Mouse (Mus musculus) ovary, postnatal 10 days (tissue): ENCODE data around the gene Gm10392.
"Not testable (repeated sequence)": the region's sequence is repeated elsewhere in the genome, so short reads cannot be mapped to it uniquely, and the experiment has no call there.

Experiments
- DNase-seq: peaks from one replicate; pipeline ENCODE4 v3.0.0; 2022; ENCODE audit warnings: low spot score

Gm10392 gene

GRCm38 (mm10) chr11:77519043-77519442 lies at the start of gene Gm10392:
Gm10392 (minus strand) TSS chr11:77519198.
- no peak for DNase-seq

GRCm38 (mm10) chr11:77545261-77545660 lies 26.3 kb upstream of the Gm10392 start:
- DNase-seq: no peak

- no peak for DNase-seq
Observed at GRCm38 (mm10) chr11:77532202-77532846, 13.3 kb upstream of the Gm10392 start.

DNA sequence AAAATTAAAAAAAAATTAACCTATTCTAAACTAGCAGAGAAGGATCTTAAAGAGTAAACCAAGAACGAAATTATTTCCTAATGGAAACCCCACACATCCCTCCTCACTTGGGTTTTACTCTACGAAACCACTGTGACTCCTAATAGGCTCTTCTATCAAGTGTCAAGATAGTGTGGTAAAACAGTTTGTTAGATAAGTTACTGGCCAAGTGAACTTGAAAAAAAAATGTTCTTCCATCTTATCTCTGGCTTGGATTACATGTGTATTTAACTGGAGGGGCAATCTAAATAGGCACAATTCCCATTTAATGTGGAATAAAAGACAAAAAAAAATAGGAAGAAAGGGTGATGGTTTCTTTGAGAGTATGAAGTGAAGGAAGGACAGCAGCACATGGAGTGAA lies 11.9 kb upstream of the Gm10392 start:
- no peak for DNase-seq

DNA sequence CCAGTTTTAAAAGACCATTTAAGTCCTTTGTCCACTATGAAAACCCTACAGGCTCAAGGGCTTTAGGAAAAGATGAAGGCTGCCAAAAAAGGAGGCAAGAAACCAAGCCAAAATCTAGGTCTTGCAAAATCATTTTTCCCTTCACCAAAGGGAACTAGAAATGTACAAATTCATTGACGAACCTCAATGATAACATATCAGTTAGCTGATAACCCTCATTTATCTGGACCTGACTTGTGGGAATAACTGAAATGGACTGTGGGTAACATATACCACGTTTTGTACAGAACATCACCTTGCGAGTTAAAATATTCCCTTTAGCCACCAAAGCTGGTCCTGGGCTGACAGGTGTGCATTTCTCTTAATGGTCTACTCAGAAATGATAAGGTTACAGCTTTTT lies 10.6 kb upstream of the Gm10392 start:
- no peak for DNase-seq

- DNase-seq: not testable (repeated sequence)
Observed at GRCm38 (mm10) chr11:77528420-77528819, 9.4 kb upstream of the Gm10392 start.

- no peak for DNase-seq
Observed at GRCm38 (mm10) chr11:77525804-77526486, 6.9 kb upstream of the Gm10392 start.

DNA sequence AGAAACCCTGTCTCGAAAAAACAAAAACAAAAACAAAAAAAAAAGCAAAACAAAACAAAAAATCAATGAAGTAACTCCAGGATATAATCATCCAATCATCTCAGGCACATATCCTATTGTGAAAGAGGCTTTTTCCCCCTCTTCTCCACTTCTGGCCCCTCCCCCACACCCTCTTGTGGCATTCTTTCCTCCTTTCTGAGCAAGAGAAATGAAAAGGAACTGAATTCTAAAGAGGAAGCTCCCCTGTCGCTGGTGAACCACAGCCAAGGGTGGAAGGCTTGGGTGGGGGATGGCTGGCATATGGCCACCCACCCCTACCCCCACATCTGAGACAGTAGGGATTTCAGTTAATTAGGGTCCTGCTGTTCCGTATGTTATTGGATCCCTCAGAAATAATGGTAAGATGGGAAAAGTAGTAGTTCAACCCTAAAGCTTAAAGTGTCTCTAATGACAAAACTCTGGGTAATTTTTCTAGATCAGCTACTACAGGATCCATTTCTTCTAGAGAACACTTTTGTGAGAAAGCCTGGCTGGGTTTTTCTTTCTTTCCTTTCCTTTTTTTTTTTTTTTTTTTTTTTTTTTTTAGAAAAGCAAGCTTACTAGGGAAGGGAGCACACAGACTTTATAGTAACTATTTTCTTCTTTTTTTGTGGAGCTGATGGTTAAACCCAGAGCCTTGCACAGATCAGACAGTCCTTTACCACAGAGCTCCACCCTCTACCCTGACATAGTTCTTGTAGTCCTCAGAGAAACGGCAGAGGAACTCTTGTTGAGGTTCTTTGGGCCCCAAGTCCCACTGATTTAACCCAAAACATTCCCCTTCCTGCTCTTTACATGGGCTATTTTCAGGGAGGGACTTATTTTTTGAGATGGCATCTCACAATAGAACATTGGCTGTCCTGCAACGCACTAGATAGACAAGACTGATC lies 1.9 kb upstream of the Gm10392 start:
- no peak for DNase-seq

DNA sequence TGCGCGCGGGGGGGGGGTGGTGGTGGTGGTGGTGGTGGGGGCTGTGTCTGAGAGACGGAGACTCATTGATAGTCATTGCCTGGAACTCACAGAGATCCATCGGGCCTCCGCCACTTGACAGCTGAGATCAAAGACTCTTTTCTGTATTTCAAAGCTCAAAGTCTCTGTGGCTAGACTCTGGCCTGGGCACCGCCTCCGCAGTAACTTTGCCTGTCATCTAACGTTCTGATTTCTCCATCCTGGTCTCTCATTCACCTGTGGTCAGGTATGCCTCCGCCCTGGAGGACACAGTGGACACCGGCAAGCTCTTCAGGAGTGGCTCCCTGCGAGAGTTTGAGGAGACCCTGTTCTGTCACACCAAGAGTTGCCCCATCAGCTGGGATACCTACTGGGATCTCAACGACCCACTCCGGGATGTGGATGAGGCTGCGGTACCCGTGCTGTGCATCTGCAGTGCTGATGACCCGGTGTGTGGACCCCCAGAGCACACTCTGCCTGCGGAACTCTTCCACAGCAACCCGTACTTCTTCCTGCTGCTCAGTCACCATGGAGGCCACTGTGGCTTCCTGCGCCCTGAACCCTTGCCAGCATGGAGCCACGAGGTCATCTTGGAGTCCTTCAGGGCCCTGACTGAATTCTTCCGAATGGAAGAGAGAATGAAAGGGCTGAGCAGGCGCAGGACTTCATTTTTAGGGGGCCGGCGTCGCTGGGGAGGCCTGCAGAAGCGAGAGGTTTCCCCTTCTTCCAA lies 773 bp downstream of the Gm10392 start:
- DNase-seq: no peak

DNA sequence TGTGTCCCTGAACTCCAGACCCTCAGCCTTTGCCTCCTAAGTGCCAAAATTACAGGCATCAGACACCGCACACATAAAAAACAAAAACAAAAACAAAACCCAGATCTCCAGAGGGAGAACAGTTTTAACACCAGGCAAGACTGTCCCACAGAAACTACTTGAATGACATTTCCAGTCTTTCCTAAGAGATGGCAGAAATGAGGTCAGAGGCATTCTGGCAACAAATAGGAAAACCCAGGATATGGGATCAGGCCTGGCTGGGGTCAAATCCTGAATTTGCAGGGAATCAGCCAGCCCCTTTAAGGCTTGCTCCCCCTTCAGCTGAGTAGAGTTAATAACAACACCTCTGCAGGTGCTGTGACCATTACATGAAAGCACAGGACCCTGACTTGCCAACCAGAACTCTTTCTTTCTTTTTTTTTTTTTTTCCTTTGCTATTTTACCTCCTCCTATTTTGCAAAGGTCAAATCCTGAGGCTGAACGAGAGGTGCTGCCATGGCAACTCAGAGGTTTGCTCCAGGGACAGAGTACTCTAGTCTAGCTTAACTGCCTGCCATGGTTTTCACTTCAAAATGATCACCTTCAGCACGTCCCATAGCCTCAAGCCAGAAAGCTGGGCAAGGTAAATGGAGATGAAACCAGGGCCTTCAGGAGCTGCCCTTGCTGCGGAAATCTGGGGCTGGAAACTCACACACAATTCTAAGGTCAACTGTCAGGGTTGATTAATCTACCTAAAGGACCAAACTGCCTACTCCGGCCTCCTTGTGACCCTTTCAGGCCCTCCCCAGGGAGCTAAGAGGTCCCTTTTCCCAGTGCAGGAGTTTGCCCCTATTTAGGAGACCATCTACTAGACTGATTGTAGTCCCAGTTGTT lies 2.2 kb downstream of the Gm10392 start:
- no peak for DNase-seq

DNA sequence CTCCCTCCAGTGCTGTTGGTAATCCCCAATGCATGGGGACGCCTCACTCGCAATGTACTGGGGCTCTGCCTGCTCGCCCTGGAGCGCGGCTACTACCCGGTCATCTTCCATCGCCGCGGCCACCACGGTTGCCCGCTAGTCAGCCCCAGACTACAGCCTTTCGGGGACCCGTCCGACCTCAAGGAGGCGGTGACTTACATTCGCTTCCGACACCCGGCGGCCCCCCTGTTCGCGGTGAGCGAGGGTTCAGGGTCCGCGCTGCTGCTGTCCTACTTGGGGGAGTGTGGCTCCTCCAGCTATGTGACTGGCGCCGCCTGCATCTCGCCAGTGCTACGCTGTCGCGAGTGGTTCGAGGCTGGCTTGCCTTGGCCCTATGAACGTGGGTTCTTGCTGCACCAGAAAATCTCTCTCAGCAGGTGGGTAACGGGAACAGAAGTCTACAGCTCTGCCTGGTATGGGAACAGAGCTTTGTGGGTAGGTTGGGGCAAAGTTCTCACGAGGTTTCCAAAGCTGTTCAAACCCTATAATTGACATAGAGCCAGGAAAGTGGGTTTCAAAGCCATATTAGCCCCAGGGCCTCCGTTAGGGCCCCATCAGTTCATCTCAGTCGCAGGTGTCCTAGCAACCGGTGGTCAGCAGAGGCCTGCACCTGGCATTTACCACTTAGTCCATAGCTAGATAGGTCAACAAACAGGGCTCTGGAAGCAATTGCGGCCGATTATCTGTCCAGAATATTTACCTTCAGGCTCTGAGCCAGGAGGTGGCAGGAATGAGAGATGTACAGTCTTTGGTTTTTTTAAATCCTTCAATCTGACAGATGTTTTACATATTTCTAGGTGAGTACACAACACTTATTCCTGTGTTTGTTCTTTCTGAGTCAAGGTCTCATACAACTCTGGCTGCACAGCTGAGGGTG lies 3.1 kb downstream of the Gm10392 start, which contains the start of gene Trp53i13:
Trp53i13 (minus strand) TSS at position 344 of the 916 bp plus-strand sequence.
- no peak for DNase-seq

DNA sequence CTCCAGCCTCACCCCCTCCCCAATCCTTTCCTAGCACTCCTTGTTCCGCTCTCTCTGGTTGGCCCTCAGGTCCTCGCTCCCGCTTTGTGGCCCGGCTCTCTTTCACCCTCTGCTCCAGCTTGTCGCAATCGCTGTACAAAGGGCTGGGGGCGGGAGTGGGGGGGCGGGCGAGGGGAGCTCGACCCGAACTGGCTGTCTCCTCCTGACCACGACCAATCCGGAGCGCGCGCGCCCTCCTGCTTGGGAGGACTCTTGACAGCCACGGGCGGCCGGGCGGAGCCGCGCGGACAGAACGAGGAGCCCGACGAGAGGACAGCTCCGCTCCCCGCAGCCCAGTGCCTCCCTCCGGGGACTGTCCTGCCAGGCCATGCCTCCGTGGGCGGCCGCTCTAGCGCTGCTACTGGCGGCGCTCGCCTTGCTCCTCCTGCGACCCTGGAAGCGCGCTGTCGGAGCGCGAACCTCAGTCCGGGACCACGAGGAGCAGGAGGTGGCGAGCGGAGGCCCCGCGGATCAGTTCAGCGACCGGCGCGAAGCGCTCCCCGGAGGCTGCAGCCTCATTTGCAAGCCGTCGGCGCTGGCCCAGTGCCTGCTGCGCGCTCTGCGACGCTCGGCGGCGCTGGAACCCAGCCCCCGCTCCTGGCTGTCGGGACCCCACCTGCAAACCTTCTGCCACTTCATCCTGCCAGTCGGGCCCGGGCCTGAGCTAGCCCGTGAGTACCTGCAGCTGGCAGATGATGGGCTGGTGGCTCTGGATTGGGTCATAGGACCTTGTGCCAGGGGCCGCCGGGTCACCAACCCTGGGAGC lies 4.0 kb downstream of the Gm10392 start, which contains the start of gene Abhd15:
Abhd15 (plus strand) TSS at position 290 of the 805 bp plus-strand sequence.
- DNase-seq: peak; percentile 69

GRCm38 (mm10) chr11:77514281-77514831 lies 4.6 kb downstream of the Gm10392 start:
- no peak for DNase-seq

DNA sequence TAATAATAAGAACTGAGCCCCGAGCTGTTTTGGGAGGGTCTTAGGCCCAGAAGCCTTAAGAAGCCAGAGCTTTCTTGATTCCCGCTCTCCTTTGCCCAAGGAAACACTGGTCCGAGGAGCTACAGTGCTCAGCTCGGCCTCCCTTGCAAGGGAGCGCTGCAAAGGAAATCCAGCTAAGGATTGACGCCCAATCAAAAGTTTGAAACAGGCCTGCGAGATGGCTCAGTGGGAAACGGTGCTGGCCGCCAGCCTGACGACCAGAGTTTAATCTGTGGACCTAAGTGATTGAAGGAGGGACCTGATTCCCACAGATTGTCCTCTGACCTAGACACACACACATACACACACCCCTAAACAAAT lies 5.2 kb downstream of the Gm10392 start:
- DNase-seq: no peak

- no peak for DNase-seq
Observed at GRCm38 (mm10) chr11:77512891-77513810, 5.8 kb downstream of the Gm10392 start.

DNA sequence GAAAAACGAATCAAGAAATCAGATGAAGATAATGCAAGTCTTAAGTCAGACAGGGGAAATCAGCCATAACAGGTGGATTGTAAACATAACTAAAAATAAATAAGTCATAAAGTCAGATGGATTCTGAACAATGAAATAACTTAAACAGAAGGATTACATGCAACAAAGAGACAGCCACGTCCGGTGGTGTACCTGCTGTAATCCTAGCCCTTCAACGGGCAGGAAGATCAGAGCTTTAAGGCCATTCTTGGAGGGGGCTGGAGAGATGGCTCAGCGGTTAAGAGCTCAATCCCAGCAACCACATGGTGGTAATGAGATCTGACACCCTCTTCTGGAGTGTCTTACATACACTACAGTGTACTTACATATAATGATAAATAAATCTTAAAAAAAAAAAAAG lies 7.7 kb downstream of the Gm10392 start:
- DNase-seq: no peak
